Mouse (Mus musculus) liver, embryonic 14.5 days (tissue): ENCODE results near the gene Nxpe4. TPM values are rescaled to one million over a fixed set of nuclear protein-coding genes. Genes with fewer than 3 reads are reported as not detected.
A peak's percentile ranks its signal among the peaks of the same experiment; 100 is the strongest.

Source experiments
- ATAC-seq: fragments of 200-750 bp; cut with Nextera tagmentation; 2 replicates; pipeline ENCODE4 v1.8.0; 2017; ENCODE audit warnings: moderate number of reproducible peaks, mild to moderate bottlenecking, moderate library complexity; ENCODE audit not compliant: insufficient read depth
- DNase-seq, 3 experiments: peaks; one replicate each; pipeline ENCODE4 v3.0.0-alpha.2; 2012 to 2013; ENCODE audit warnings: low read depth in 3 of 3, low spot score in 3 of 3
- H3K27ac ChIP-seq: fragments of 300-500 bp; sonication (generic); 2 replicates; pipeline ENCODE4 v1.5.1; 2014; ENCODE audit warnings: moderate library complexity, mild to moderate bottlenecking, control low read depth, inconsistent platforms
- H3K27me3 ChIP-seq: fragments of 300-500 bp; sonication (generic); 2 replicates; pipeline ENCODE4 v1.6.1; 2014; ENCODE audit warnings: mild to moderate bottlenecking, low read length, moderate library complexity; ENCODE audit not compliant: control insufficient read depth, insufficient read depth
- H3K36me3 ChIP-seq: fragments of 300-500 bp; sonication (generic); replicated peaks from 2 replicates; pipeline ENCODE4 v1.6.1; 2014; ENCODE audit warnings: low read depth; ENCODE audit not compliant: control insufficient read depth, insufficient read depth
- H3K4me1 ChIP-seq, 2 experiments: fragments of 200-500 bp in 1 of 2; fragments of 300-500 bp in 1 of 2; sonication (generic) in 1 of 2; replicated peaks; 2 replicates each; pipeline ENCODE4 v1.6.1; 2012 to 2014; ENCODE audit warnings: antibody characterized with exemption in 1 of 2, inconsistent platforms in 1 of 2, low read length in 1 of 2; ENCODE audit not compliant: control insufficient read depth in 2 of 2, insufficient read depth in 2 of 2
- H3K4me2 ChIP-seq: fragments of 300-500 bp; sonication (generic); 2 replicates; pipeline ENCODE4 v1.6.1; 2014; ENCODE audit warnings: low read depth, mild to moderate bottlenecking, control low read depth, moderate library complexity
- H3K4me3 ChIP-seq, 2 experiments: fragments of 200-500 bp in 1 of 2; fragments of 300-500 bp in 1 of 2; sonication (generic) in 1 of 2; 2 replicates each; pipeline ENCODE4 v1.5.1; 2012 to 2014; ENCODE audit warnings: low read depth in 2 of 2, low read length in 2 of 2, mild to moderate bottlenecking in 2 of 2, control low read depth in 1 of 2, inconsistent platforms in 1 of 2, moderate library complexity in 1 of 2; ENCODE audit not compliant: insufficient read depth in 1 of 2
- H3K9ac ChIP-seq: fragments of 300-500 bp; sonication (generic); replicated peaks from 2 replicates; pipeline ENCODE4 v1.6.1; 2014; ENCODE audit warnings: mild to moderate bottlenecking, control low read depth, moderate library complexity
- H3K9me3 ChIP-seq: fragments of 300-500 bp; sonication (generic); 2 replicates; pipeline ENCODE4 v1.6.1; 2016; ENCODE audit warnings: low read length, mixed read lengths; ENCODE audit not compliant: control insufficient read depth
- CTCF ChIP-seq: IDR thresholded peaks from 2 replicates; pipeline ENCODE4 v1.5.1; 2016; ENCODE audit warnings: antibody characterized with exemption, low read depth, control low read depth
- EP300 ChIP-seq: IDR thresholded peaks from 2 replicates; pipeline ENCODE4 v1.6.1; 2016; ENCODE audit warnings: antibody characterized with exemption, low read depth
- WGBS: fragments of 180-500 bp; shearing (Covaris S2); extraction: QIAGEN DNeasy Blood & Tissue Kit; methylation state at CpG from one replicate; pipeline ENCODE4 v1.1.7; 2014; ENCODE audit not compliant: insufficient replicate concordance; 5-methylcytosine and 5-hydroxymethylcytosine counted together
- polyA plus RNA-seq, 2 experiments: library from polyadenylated mRNA; depleted of rRNA in 1 of 2; stranded (reverse) in 1 of 2; unstranded in 1 of 2; fragments of >200 nt; fragmentation: Nextera tagmentation in 1 of 2; extraction: Ambion mirVana in 1 of 2; gene quantifications; 2 replicates each; pipeline versions ENCODE4 v1.2.1 to v1.2.3; 2012 to 2014

The Nxpe4 gene
- polyA plus RNA-seq, 2 experiments: 6.2 to 8.3 TPM

- H3K4me2 ChIP-seq: peak overlapping the region; percentile 68
- peak overlapping the region; percentile 78 for H3K9ac ChIP-seq
- no peaks in the 10 kb centered on the region for H3K36me3 ChIP-seq
- H3K27ac ChIP-seq: peak overlapping the region; percentile 100
- 12% methylated on average over 14 of the region's 14 CpGs for WGBS
- DNase-seq (peak; percentile 92 to 95 (median 95)), ATAC-seq (peak; percentile 97)
- peak overlapping the region; percentile 53 to 68 for H3K4me3 ChIP-seq
- no peaks in the 10 kb centered on the region for H3K27me3 ChIP-seq
- H3K4me1 ChIP-seq: peaks cover 72 to 78% of the 10 kb centered on the region in 2 experiments
- no peaks in the 10 kb centered on the region for H3K9me3 ChIP-seq
- peak; percentile 95 for TF ChIP-seq EP300
- no peak for TF ChIP-seq CTCF
These were observed 200.2 kb downstream of the Nxpe4 start for GRCm38 (mm10) chr9:48361815-48362631.

DNA sequence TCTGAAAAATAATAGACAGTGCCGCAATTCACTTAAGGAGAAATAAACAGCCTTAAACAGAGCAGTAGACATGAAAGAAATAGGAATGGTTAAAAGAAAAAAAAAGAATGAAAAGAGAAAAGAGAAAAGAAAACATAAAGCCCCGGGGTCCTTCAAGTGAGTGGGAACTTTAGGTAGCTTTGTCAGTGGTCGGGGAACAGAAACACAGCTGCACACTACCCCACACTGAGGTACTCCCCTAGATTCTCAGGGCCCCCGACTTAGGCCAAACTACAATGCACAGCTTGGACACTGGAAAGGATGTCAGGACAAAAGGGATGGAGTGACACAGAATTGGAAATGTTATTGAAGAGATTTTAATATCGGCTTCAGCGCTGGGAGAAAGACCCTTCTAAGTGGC is 200.9 kb downstream of the Nxpe4 start:
- DNase-seq (no peak), ATAC-seq (no peak)
- Histone ChIP-seq H3K4me1 (peaks cover 64 to 71% of the 10 kb centered on the region in 2 experiments), H3K4me2 (peak overlapping the region; percentile 68), H3K4me3 (peak overlapping the region; percentile 10 to 53; a peak in 2 of 4 replicates), H3K9me3 (no peaks in the 10 kb centered on the region), H3K27ac (peak overlapping the region; percentile 100), H3K9ac (peak overlapping the region; percentile 78), H3K27me3 (no peaks in the 10 kb centered on the region), H3K36me3 (no peaks in the 10 kb centered on the region)
- 52% methylated on average over 6 of the region's 6 CpGs for WGBS
- TF ChIP-seq CTCF (no peak), EP300 (no peak)

- H3K9me3 ChIP-seq: no peaks in the 10 kb centered on the region
- DNase-seq: no peak
- H3K9ac ChIP-seq: peak overlapping the region; percentile 28; the same call in 1 of the 2 replicates
- 45% methylated on average over 4 of the region's 4 CpGs for WGBS
- H3K4me3 ChIP-seq: no peak overlapping the region
- H3K27ac ChIP-seq: peak overlapping the region; percentile 77
- peaks cover 19 to 22% of the 10 kb centered on the region in 2 experiments for H3K4me1 ChIP-seq
- no peaks in the 10 kb centered on the region for H3K27me3 ChIP-seq
- ATAC-seq: peak; percentile 83
- TF ChIP-seq EP300 (no peak), CTCF (no peak)
- no peaks in the 10 kb centered on the region; the same call in 1 of the 2 replicates for H3K36me3 ChIP-seq
- peak overlapping the region; percentile 38 for H3K4me2 ChIP-seq
These were observed 211.5 kb downstream of the Nxpe4 start for GRCm38 (mm10) chr9:48373232-48373878.

GRCm38 (mm10) chr9:48374357-48374756 is 212.5 kb downstream of the Nxpe4 start:
- no peaks in the 10 kb centered on the region; the same call in 1 of the 2 replicates for H3K36me3 ChIP-seq
- 9% methylated on average over 2 of the region's 2 CpGs for WGBS
- DNase-seq: no peak
- peaks cover 19% of the 10 kb centered on the region in 2 experiments for H3K4me1 ChIP-seq
- H3K27ac ChIP-seq: peak overlapping the region; percentile 77
- H3K4me3 ChIP-seq: no peak overlapping the region
- H3K27me3 ChIP-seq: no peaks in the 10 kb centered on the region
- ATAC-seq: peak; percentile 57; the same call in 1 of the 2 replicates
- TF ChIP-seq CTCF (no peak), EP300 (peak; percentile 42; the same call in 1 of the 2 replicates)
- H3K9ac ChIP-seq: peak overlapping the region; percentile 24
- H3K4me2 ChIP-seq: peak overlapping the region; percentile 38
- H3K9me3 ChIP-seq: no peaks in the 10 kb centered on the region

DNA sequence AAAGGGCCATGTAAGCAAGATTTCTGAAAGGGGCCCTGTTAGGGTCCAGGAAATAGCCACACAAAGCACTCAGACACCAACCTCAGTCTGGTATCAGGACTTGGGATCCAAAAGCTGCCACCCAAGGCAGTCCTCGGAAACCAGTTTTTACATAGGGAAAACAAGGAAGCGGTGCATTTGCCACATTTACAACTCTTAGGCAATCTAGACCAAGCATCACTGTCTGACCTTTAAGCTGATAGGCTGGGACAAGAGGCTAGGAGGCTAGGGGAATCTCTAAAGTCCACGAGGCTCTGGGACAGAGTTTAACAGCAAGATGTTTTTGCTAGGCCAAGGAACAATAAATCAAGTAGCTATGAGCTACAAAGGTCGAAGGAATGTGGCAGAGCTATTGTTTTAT is 226.6 kb downstream of the Nxpe4 start:
- DNase-seq (no peak), ATAC-seq (no peak)
- Histone ChIP-seq H3K4me1 (0 out of 4 replicates have a peak, but pooled peaks cover 2 to 3% of the 10 kb centered on the region in 2 experiments), H3K27ac (no peak overlapping the region), H3K4me2 (no peak overlapping the region), H3K9ac (no peak overlapping the region), H3K27me3 (no peaks in the 10 kb centered on the region), H3K4me3 (no peak overlapping the region), H3K36me3 (peaks cover 5% of the 10 kb centered on the region), H3K9me3 (no peaks in the 10 kb centered on the region)
- WGBS: 52% methylated on average over 4 of the region's 4 CpGs
- TF ChIP-seq EP300: no peak
- no peak for TF ChIP-seq CTCF
